Mouse (Mus musculus): Measurements from ENCODE around the gene Gm10197. TPM values are rescaled to one million over a fixed set of nuclear protein-coding genes. Genes with fewer than 3 reads are reported as not detected.

Gene Gm10197
- 32.0 TPM for polyA plus RNA-seq (2021)

DNA sequence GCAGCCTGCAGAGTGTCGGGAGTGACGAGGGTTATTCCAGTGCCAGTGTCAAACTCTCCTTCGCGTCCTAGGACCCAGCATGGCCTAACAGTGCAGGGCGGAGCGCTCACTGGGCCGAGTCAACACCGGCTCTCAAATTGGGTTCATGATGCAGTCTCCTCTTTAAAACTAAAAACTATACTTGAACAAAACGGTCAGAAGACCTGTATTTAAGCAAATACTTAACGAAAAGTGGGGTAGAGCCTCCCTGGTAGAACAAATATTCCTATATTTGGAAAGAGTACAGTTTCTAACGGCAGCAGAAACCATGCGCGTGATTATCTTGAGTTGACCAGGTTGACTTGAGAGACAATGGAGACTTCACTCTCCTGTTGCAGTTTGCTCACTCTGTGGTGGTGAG is at the start of gene Gm10197:
Gm10197 (minus strand) TSS at position 101 of the 400 bp plus-strand sequence.
- ATAC-seq, result no peak
- in situ Hi-C loops (cut with MboI; ENCODE audit: low pct_unique_long_range_greater_than_20kb), result loop anchor here (5.0 to 25.0 kb wide), 2 partner anchors 39 to 359 kb away; no protein-coding TSS in a partner anchor
- TF ChIP-seq CTCF (IDR thresholded peaks at IDR 0.05), result no peak
- no peak for DNase-seq (ENCODE audit: low read depth, low spot score)
- no peaks in the 10 kb centered on the region for H3K27me3 ChIP-seq
- CTCF ChIA-PET, result interaction anchor here (1.2 kb wide), 1 partner anchor 364 kb away, joined by 5 read pairs; no protein-coding TSS in a partner anchor
- POLR2A ChIA-PET, result interaction anchor here (0.6 kb wide), 1 partner anchor 149 kb away, joined by 3 read pairs; no protein-coding TSS in a partner anchor

DNA sequence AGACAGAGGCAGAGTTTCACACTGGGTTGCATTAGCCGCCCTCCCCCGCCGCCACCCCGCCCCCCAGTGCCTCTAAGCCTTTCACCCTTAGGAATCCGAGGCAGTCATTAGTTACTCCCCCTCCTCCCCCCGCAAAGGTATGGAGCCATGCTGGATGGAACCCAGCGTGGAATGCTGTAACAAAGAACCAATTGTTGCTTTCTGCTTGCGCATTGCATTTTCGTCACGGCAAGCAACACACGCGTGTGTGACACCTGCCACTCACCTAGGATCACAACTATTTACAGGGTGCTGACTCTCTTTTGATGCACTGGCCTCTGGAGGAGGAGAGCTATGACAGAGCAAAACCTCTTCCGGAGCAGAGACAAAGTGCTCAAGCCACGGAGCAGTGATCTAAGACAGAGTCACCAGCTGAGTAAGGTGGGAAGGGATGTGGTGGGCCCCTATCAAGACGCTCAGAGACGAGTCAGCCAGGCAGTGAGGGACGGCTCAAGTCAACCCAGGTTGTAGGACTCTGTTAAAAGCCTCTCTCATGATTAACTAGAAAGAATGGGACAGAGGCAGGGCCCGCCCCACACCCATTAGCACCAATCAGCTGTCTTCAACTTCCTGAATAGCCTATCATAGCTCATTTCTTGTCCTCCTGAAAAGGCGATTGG is 49.5 kb upstream of the Gm10197 start:
- in situ Hi-C loops (cut with MboI; ENCODE audit: low pct_unique_long_range_greater_than_20kb), result loop anchor here (5.0 kb wide), 1 partner anchor 91 kb away; no protein-coding TSS in a partner anchor
- ChIA-PET CTCF (interaction anchor here (0.8 to 2.0 kb wide), 10 partner anchors 16 to 159 kb away, joined by 3 to 8 read pairs (median 4); no protein-coding TSS in a partner anchor), POLR2A (interaction anchor here (0.5 to 2.6 kb wide), 6 partner anchors 20 to 138 kb away, joined by 3 to 10 read pairs (median 4); partner anchors contain the start of gene Dusp5)
- ATAC-seq (peak; percentile 99), DNase-seq (ENCODE audit: low read depth, low spot score) (peak; percentile 60)
- no peak for TF ChIP-seq CTCF (IDR thresholded peaks at IDR 0.05)
- H3K27me3 ChIP-seq, result no peaks in the 10 kb centered on the region

DNA sequence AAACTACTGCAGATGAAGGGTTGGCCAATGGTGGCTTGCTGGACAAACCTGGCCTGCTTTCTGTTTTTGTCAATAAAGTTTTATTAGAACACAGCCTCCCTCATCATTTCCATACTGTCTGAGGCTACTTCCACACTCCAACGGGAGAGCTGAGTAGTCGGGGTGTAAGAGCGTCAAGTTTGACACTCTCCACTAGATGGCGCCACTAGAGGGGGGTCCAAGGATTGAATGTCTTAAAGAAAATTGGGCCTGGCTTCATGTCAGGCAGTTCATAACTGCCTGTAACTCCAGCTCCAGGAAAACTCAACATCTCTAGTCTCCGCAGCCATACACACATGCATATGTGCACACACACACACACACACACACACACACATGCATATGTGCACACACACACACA is 48.3 kb upstream of the Gm10197 start:
- no peaks in the 10 kb centered on the region for H3K27me3 ChIP-seq
- peak; percentile 88 for TF ChIP-seq CTCF (IDR thresholded peaks at IDR 0.05)
- in situ Hi-C loops (cut with MboI; ENCODE audit: low pct_unique_long_range_greater_than_20kb), result loop anchor here (5.0 kb wide), 1 partner anchor 92 kb away; no protein-coding TSS in a partner anchor
- CTCF ChIA-PET, result interaction anchor here (1.0 to 2.5 kb wide), 16 partner anchors 8 to 159 kb away, joined by 3 to 12 read pairs (median 6); no protein-coding TSS in a partner anchor
- DNase-seq (ENCODE audit: low read depth, low spot score) (peak; percentile 61), ATAC-seq (no peak)
- POLR2A ChIA-PET, result interaction anchor here (0.5 to 2.6 kb wide), 3 partner anchors 19 to 110 kb away, joined by 3 to 10 read pairs (median 3); partner anchors contain the start of gene Dusp5

DNA sequence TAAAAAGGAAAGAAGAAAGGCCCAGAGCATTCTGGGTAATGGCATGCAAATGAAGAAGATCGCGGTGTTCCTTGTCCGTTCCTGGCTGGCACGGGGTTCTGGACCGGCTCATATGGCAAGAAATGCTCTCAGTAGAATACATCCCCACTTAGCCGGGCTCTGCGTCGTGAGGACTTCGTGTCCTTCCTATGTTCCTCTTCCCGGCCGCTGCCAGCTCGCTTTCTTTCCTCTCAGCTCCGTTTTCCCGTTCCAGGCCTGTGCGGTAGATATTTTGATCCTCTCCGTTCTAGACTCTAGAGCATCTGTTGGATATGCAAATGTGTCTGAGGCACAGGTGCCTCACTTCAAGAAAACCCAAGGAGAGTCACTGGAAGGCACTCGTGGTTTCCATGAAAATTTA is 43.6 kb upstream of the Gm10197 start:
- POLR2A ChIA-PET, result no interaction called here
- ATAC-seq (no peak), DNase-seq (ENCODE audit: low read depth, low spot score) (no peak)
- no peaks in the 10 kb centered on the region for H3K27me3 ChIP-seq
- CTCF ChIA-PET, result interaction anchor here (0.9 kb wide), 1 partner anchor 21 kb away, joined by 3 read pairs; no protein-coding TSS in a partner anchor
- in situ Hi-C loops (cut with MboI; ENCODE audit: low pct_unique_long_range_greater_than_20kb), result no loop called here
- TF ChIP-seq CTCF (IDR thresholded peaks at IDR 0.05), result no peak

DNA sequence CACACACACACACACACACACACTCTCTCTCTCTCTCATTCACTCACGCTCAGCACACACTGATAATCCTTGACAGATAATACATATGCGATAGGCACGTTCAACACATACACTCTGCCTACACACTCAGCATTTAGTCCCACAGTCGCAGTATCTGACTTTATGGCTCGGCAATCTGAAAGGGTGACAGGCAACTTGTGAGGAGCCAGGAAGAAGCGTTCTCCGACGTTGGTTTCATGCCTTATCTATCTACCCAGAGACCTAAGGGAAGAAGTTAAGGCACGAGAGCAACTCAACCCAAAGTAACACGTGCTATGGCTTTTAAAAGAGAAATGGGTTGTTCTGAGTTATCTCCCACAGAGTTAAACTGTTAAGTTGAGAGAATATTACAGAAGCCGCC is 43.1 kb upstream of the Gm10197 start:
- in situ Hi-C loops (cut with MboI; ENCODE audit: low pct_unique_long_range_greater_than_20kb), result no loop called here
- H3K27me3 ChIP-seq, result no peaks in the 10 kb centered on the region
- DNase-seq (ENCODE audit: low read depth, low spot score) (no peak), ATAC-seq (no peak)
- CTCF ChIA-PET, result no interaction called here
- no peak for TF ChIP-seq CTCF (IDR thresholded peaks at IDR 0.05)
- POLR2A ChIA-PET, result no interaction called here

DNA sequence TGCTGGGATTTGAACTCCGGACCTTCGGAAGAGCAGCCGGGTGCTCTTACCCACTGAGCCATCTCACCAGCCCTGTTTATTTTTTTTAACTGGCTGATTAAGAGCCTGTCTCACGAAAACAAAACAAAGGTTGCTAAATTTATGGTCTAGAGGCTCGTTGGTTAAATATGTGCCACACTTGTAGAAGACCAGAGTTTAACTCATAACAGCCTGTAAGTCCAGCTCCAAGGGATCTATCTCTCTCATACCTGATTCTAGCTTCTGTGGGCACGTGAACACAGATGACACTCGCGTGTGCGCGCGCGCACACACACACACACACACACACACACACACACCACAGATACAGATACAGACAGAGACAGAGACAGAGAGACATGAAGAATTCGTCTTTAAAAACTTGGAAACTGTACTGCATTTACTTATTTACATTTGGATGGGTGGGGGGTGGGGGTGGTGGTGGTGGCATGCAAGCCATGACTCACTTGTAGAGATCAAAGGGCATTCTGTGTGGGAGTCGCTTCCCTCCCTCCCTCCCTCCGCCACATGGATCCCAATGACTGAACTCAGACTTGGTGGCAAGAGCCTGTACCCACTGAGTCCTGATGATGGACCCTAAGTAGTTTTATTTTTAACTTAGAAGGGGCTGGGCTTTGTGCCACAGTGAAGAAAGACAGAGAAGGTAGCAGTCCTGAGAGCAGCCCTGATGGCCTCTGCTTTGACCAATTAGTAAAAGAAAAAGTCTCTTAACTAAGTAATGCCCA is 42.2 kb upstream of the Gm10197 start:
- ChIA-PET POLR2A (no interaction called here), CTCF (interaction anchor here (1.0 kb wide), 1 partner anchor 12 kb away, joined by 4 read pairs; no protein-coding TSS in a partner anchor)
- no peaks in the 10 kb centered on the region for H3K27me3 ChIP-seq
- DNase-seq (ENCODE audit: low read depth, low spot score) (no peak), ATAC-seq (no peak)
- TF ChIP-seq CTCF (IDR thresholded peaks at IDR 0.05), result no peak
- in situ Hi-C loops (cut with MboI; ENCODE audit: low pct_unique_long_range_greater_than_20kb), result no loop called here

DNA sequence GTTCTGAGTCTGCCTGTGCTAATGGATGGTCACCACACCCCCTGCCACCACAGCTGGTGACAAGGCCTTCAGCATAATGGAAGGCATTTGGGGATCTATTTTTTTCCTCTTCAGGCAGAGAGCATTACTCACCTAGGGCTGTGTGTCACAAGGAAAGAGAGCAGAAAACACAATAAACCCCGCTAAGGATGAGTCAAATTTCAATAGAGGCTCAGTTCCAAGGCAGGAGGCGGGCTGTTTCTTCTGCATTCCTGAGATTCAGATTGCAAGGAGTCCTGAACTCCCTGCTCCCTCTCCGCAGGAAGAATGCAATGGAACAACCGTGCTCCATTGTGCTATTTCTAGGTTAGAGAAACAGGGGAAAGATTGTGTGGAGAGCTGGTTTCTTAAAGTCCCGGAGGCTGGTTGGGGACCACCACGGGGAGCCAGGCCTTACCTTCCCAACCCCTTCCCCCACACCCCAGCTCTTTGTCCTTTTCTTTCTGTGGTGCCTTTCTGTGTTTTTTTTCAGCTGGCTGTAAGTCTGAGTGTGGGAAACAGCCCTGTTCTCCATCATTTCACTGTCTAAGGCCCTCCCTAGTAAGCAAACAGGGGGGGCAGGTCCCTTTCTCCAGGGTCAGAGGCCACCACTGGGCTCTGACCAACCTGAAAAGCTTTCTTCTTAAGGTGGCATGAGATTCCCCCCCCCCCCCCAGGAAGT is 40.7 kb upstream of the Gm10197 start:
- ChIA-PET CTCF (interaction anchor here (1.0 to 2.9 kb wide), 5 partner anchors 7 to 37 kb away, joined by 3 to 11 read pairs (median 4); no protein-coding TSS in a partner anchor), POLR2A (interaction anchor here (1.0 to 1.4 kb wide), 2 partner anchors 37 to 118 kb away, joined by 3 read pairs; no protein-coding TSS in a partner anchor)
- in situ Hi-C loops (cut with MboI; ENCODE audit: low pct_unique_long_range_greater_than_20kb), result no loop called here
- no peaks in the 10 kb centered on the region for H3K27me3 ChIP-seq
- peak; percentile 97 for ATAC-seq
- DNase-seq (ENCODE audit: low read depth, low spot score), result no peak
- TF ChIP-seq CTCF (IDR thresholded peaks at IDR 0.05), result no peak

DNA sequence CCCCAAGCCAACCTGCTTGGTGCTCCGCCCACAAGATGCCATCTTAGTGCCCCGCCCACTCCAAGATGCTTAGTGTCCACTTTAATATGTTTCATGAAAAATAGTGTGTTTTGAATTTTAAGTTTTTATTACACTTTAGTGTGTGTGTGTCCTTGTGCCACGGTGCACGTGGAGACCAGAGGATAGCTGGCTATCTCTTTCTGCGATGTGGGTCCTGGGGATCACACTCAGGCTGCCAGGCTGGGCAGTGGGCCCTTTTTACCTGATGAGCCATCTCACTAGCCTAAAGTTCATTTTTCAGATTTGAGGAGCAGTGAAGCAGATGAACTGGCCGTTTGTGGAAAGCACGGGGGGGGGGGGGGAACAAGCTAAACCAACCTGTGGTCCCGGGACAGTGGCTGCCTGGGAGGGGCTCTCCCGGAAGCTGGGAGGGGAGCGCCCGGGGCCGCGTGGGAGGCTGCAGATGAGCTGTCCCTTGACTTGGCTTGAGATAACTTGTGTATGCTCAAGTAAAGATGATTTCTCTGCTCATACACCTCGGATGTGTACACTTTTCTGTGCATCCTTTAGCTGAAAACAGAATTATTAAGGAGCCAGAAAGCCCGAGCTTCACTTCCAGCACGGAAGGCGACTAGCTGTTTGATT is 38.2 kb upstream of the Gm10197 start:
- no peak for TF ChIP-seq CTCF (IDR thresholded peaks at IDR 0.05)
- in situ Hi-C loops (cut with MboI; ENCODE audit: low pct_unique_long_range_greater_than_20kb), result no loop called here
- no peaks in the 10 kb centered on the region for H3K27me3 ChIP-seq
- POLR2A ChIA-PET, result interaction anchor here (0.8 to 0.9 kb wide), 2 partner anchors 12 to 15 kb away, joined by 3 to 7 read pairs; no protein-coding TSS in a partner anchor
- DNase-seq (ENCODE audit: low read depth, low spot score) (no peak), ATAC-seq (no peak)
- CTCF ChIA-PET, result interaction anchor here (0.8 to 2.9 kb wide), 5 partner anchors 9 to 399 kb away, joined by 3 to 11 read pairs (median 3); no protein-coding TSS in a partner anchor

DNA sequence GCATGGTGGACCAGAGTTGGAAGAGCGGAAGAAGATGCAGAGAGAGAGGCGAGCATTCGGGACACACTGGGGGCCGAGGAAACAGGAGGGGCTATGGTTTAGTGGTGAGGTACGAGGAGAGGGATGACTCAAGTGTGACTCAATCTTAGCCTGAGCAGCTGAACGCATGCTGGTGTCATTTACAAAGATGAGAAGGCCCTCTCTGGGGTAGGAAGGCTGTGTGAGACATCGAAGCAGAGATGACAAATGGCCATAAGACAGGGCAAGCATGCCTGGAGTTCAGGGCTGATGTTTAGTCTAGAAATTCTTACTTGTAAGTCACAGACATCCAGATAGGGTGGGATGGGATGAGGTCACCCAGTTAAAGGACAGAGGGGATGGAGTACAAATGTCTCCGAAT is 36.8 kb upstream of the Gm10197 start:
- H3K27me3 ChIP-seq, result no peaks in the 10 kb centered on the region
- POLR2A ChIA-PET, result no interaction called here
- CTCF ChIA-PET, result interaction anchor here (1.5 kb wide), 1 partner anchor 228 kb away, joined by 3 read pairs; no protein-coding TSS in a partner anchor
- no peak for DNase-seq (ENCODE audit: low read depth, low spot score)
- no peak for ATAC-seq
- TF ChIP-seq CTCF (IDR thresholded peaks at IDR 0.05), result no peak
- in situ Hi-C loops (cut with MboI; ENCODE audit: low pct_unique_long_range_greater_than_20kb), result no loop called here
